Mouse (Mus musculus) forebrain, embryonic 11.5 days (tissue): ENCODE data around the gene Cdk18. TPM values are rescaled to one million over a fixed set of nuclear protein-coding genes. Genes with fewer than 3 reads are reported as not detected.
"Not testable (repeated sequence)": the region's sequence is repeated elsewhere in the genome, so short reads cannot be mapped to it uniquely, and the experiment has no call there.

Source experiments
- ATAC-seq: fragments of 200-750 bp; cut with Nextera tagmentation; replicated peaks from 2 replicates; pipeline ENCODE4 v1.8.0; 2017; ENCODE audit warnings: moderate TSS enrichment; ENCODE audit not compliant: low FRiP score
- DNase-seq: peaks from one replicate; pipeline ENCODE4 v3.0.0-alpha.2; 2017; ENCODE audit warnings: low spot score
- H3K27ac ChIP-seq: fragments of 300-500 bp; sonication (generic); 2 replicates; pipeline ENCODE4 v1.5.1; 2014; ENCODE audit warnings: low read depth, low read length
- H3K27me3 ChIP-seq: fragments of 300-500 bp; sonication (generic); 2 replicates; pipeline ENCODE4 v1.6.1; 2014; ENCODE audit warnings: mild to moderate bottlenecking, low read length, mixed read lengths; ENCODE audit not compliant: control insufficient read depth, insufficient read depth
- H3K36me3 ChIP-seq: fragments of 300-500 bp; sonication (generic); 2 replicates; pipeline ENCODE4 v1.6.1; 2014; ENCODE audit warnings: mild to moderate bottlenecking, low read length, moderate library complexity, mixed read lengths; ENCODE audit not compliant: control insufficient read depth, insufficient read depth
- H3K4me1 ChIP-seq: fragments of 300-500 bp; sonication (generic); replicated peaks from 2 replicates; pipeline ENCODE4 v1.6.1; 2014; ENCODE audit warnings: low read length, mixed read lengths; ENCODE audit not compliant: control insufficient read depth, insufficient read depth
- H3K4me2 ChIP-seq: fragments of 300-500 bp; sonication (generic); 2 replicates; pipeline ENCODE4 v1.6.1; 2014; ENCODE audit warnings: low read depth, mild to moderate bottlenecking, low read length, moderate library complexity, mixed read lengths; ENCODE audit not compliant: severe bottlenecking
- H3K4me3 ChIP-seq: fragments of 300-500 bp; sonication (generic); 2 replicates; pipeline ENCODE4 v1.5.1; 2014; ENCODE audit warnings: low read depth, low read length
- H3K9ac ChIP-seq: fragments of 300-500 bp; sonication (generic); 2 replicates; pipeline ENCODE4 v1.6.1; 2014; ENCODE audit warnings: low read length
- H3K9me3 ChIP-seq: fragments of 300-500 bp; sonication (generic); 2 replicates; pipeline ENCODE4 v1.6.1; 2016; ENCODE audit warnings: low read length, mixed read lengths; ENCODE audit not compliant: control insufficient read depth
- WGBS: fragments of 180-500 bp; shearing (Covaris S2); extraction: QIAGEN DNeasy Blood & Tissue Kit; methylation state at CpG from one replicate; pipeline ENCODE4 v1.1.7; 2014; 5-methylcytosine and 5-hydroxymethylcytosine counted together
- polyA plus RNA-seq: library from polyadenylated mRNA; unstranded; fragments of >200 nt; fragmentation: Nextera tagmentation; extraction: Ambion mirVana; gene quantifications from 2 replicates; pipeline ENCODE4 v1.2.1, GENCODE M21; 2014

Cdk18 gene
- polyA plus RNA-seq, 1 experiment from 2014 or later, result 0.35 TPM

DNA sequence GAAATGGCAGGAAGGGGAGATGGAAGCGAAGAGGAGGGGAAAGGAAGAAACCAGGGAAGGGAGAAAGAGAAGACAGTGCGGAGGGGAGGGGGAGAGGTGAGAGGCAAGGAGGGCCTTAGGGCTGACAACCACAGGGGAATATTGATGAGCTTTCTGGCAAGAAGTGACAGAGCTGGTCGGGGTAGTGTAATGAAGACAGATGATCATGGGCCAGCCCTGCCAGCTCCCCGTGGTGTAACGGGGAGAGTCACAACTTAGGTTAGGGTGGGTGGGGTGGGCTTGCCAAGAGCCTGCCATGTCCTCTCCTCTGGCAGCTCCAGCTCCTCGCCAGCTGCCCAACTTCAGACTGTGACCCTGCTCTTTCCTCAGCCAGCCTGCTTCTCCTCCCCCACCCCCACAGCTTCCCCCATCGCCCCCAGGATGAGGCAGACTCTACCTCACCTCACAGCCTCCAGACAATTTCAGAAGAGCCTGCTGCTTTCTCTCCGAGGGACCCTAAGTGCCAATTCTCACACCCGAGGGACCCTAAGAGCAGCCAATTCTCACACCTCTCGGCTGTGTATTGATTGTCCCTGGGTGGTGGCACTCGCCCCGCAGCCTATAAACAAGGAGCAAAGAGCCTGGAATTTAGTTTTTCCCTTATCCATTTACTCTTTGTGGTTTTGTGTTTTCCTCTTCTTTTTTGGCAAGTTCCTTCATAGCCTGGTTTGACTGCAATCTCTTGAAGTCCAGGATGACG, 25.5 kb upstream of the Cdk18 start:
- Histone ChIP-seq H3K9me3 (no peaks in the 10 kb centered on the region), H3K4me1 (peaks cover 4% of the 10 kb centered on the region), H3K27ac (no peak overlapping the region), H3K4me2 (no peak overlapping the region), H3K27me3 (no peaks in the 10 kb centered on the region), H3K36me3 (no peaks in the 10 kb centered on the region), H3K9ac (no peak overlapping the region), H3K4me3 (no peak overlapping the region)
- WGBS, result 53% methylated on average over 13 of the region's 13 CpGs
- ATAC-seq (no peak), DNase-seq (no peak)

GRCm38 (mm10) chr1:132162618-132163017, 23.1 kb upstream of the Cdk18 start:
- H3K4me2 ChIP-seq, H3K9ac ChIP-seq, ATAC-seq, H3K4me1 ChIP-seq, H3K27me3 ChIP-seq, H3K4me3 ChIP-seq, DNase-seq, H3K36me3 ChIP-seq, H3K9me3 ChIP-seq, H3K27ac ChIP-seq: not testable (repeated sequence)
- 56% methylated on average over 9 of the region's 9 CpGs for WGBS

- Histone ChIP-seq H3K4me3 (no peak overlapping the region), H3K9ac (no peak overlapping the region), H3K4me2 (no peak overlapping the region), H3K9me3 (no peaks in the 10 kb centered on the region), H3K27ac (no peak overlapping the region), H3K4me1 (peaks cover 5% of the 10 kb centered on the region; the same call in 1 of the 2 replicates), H3K27me3 (no peaks in the 10 kb centered on the region; the same call in 1 of the 2 replicates), H3K36me3 (no peaks in the 10 kb centered on the region)
- whole genome bisulfite sequencing, result 62% methylated on average over 7 of the region's 7 CpGs
- ATAC-seq (no peak), DNase-seq (no peak)
Measured at GRCm38 (mm10) chr1:132161211-132161880, 21.9 kb upstream of the Cdk18 start.

DNA sequence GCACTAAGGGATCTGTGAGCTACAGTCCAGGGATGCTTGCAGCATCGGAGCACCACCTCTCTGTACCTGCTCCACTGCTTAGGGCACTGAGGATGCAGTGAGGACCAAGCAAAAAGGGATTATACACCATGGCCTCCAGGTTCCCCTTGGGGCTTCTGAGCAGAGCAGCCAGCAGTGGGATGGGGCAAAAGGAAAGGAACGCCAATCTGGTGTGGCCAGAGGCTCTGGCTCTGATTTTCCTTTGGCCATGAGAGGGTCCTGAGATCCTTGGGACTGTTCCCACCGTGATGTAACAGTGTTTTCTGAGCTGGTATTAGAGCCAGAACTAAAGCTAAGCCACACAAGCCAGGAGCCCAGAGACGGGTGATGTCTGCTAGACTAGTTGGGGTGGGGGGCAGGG, 20.2 kb upstream of the Cdk18 start:
- no peak for DNase-seq
- 62% methylated on average over 4 of the region's 4 CpGs for WGBS
- no peak overlapping the region for H3K9ac ChIP-seq
- no peak overlapping the region for H3K27ac ChIP-seq
- H3K4me1 ChIP-seq, result peaks cover 5% of the 10 kb centered on the region; the same call in 1 of the 2 replicates
- no peak overlapping the region for H3K4me3 ChIP-seq
- no peaks in the 10 kb centered on the region; the same call in 1 of the 2 replicates for H3K27me3 ChIP-seq
- no peak overlapping the region for H3K4me2 ChIP-seq
- H3K9me3 ChIP-seq, result no peaks in the 10 kb centered on the region
- no peaks in the 10 kb centered on the region for H3K36me3 ChIP-seq
- ATAC-seq, result no peak

GRCm38 (mm10) chr1:132158741-132159140, 19.3 kb upstream of the Cdk18 start:
- Histone ChIP-seq H3K4me1 (peaks cover 5% of the 10 kb centered on the region; the same call in 1 of the 2 replicates), H3K9ac (no peak overlapping the region), H3K36me3 (no peaks in the 10 kb centered on the region), H3K4me3 (no peak overlapping the region), H3K9me3 (no peaks in the 10 kb centered on the region), H3K27ac (no peak overlapping the region), H3K4me2 (no peak overlapping the region), H3K27me3 (no peaks in the 10 kb centered on the region; the same call in 1 of the 2 replicates)
- DNase-seq (no peak), ATAC-seq (no peak)
- WGBS, result 24% methylated on average over 2 of the region's 2 CpGs

GRCm38 (mm10) chr1:132157808-132158207, 18.3 kb upstream of the Cdk18 start:
- no peak overlapping the region for H3K4me3 ChIP-seq
- no peaks in the 10 kb centered on the region for H3K9me3 ChIP-seq
- ATAC-seq, result peak; percentile 21; the same call in 1 of the 2 replicates
- H3K27me3 ChIP-seq, result no peaks in the 10 kb centered on the region; the same call in 1 of the 2 replicates
- H3K4me2 ChIP-seq, result peak overlapping the region; percentile 12; the same call in 1 of the 2 replicates
- no peak overlapping the region for H3K9ac ChIP-seq
- 24% methylated on average over 7 of the region's 7 CpGs for WGBS
- H3K36me3 ChIP-seq, result no peaks in the 10 kb centered on the region
- DNase-seq, result no peak
- H3K4me1 ChIP-seq, result peaks cover 5% of the 10 kb centered on the region; the same call in 1 of the 2 replicates
- no peak overlapping the region for H3K27ac ChIP-seq

GRCm38 (mm10) chr1:132157016-132157781, 17.7 kb upstream of the Cdk18 start:
- DNase-seq, result peak; percentile 95
- 25% methylated on average over 14 of the region's 14 CpGs for WGBS
- Histone ChIP-seq H3K4me2 (peak overlapping the region; percentile 12; the same call in 1 of the 2 replicates), H3K36me3 (no peaks in the 10 kb centered on the region), H3K4me1 (peaks cover 5% of the 10 kb centered on the region; the same call in 1 of the 2 replicates), H3K9me3 (no peaks in the 10 kb centered on the region), H3K27ac (no peak overlapping the region), H3K9ac (no peak overlapping the region), H3K27me3 (no peaks in the 10 kb centered on the region; the same call in 1 of the 2 replicates), H3K4me3 (no peak overlapping the region)
- ATAC-seq, result peak; percentile 81

GRCm38 (mm10) chr1:132155737-132156136, 16.3 kb upstream of the Cdk18 start:
- peaks cover 5% of the 10 kb centered on the region; the same call in 1 of the 2 replicates for H3K4me1 ChIP-seq
- ATAC-seq (peak; percentile 22; the same call in 1 of the 2 replicates), DNase-seq (peak; percentile 89)
- H3K27ac ChIP-seq, result no peak overlapping the region
- H3K9me3 ChIP-seq, result no peaks in the 10 kb centered on the region
- no peak overlapping the region for H3K4me3 ChIP-seq
- H3K9ac ChIP-seq, result no peak overlapping the region
- no peaks in the 10 kb centered on the region; the same call in 1 of the 2 replicates for H3K27me3 ChIP-seq
- H3K4me2 ChIP-seq, result no peak overlapping the region
- no peaks in the 10 kb centered on the region for H3K36me3 ChIP-seq
- WGBS, result 10% methylated on average over 6 of the region's 6 CpGs
